Mouse (Mus musculus) small intestine, adult 2 months (tissue): Measurements from ENCODE around the gene Acad8. TPM values are rescaled to one million over a fixed set of nuclear protein-coding genes. Genes with fewer than 3 reads are reported as not detected.
A peak's percentile ranks its signal among the peaks of the same experiment; 100 is the strongest.

Source experiments
- H3K27ac ChIP-seq: fragments of 200-500 bp; 2 replicates; pipeline ENCODE4 v1.5.1; 2012; ENCODE audit warnings: low read depth, low read length, control low read depth, inconsistent platforms; ENCODE audit not compliant: insufficient read depth
- H3K27me3 ChIP-seq: fragments of 200-500 bp; 2 replicates; pipeline ENCODE4 v1.6.1; 2012; ENCODE audit warnings: mild to moderate bottlenecking, moderate library complexity, low read length, inconsistent platforms; ENCODE audit not compliant: control insufficient read depth, insufficient read depth
- H3K36me3 ChIP-seq: fragments of 200-500 bp; 2 replicates; pipeline ENCODE4 v1.6.1; 2012; ENCODE audit warnings: mild to moderate bottlenecking, low read length, control low read depth, inconsistent platforms; ENCODE audit not compliant: control insufficient read depth, insufficient read depth
- H3K4me1 ChIP-seq: fragments of 200-500 bp; 2 replicates; pipeline ENCODE4 v1.6.1; 2012; ENCODE audit warnings: low read length, inconsistent platforms, mixed read lengths; ENCODE audit not compliant: control insufficient read depth, insufficient read depth, insufficient read length
- H3K4me3 ChIP-seq: fragments of 200-500 bp; 2 replicates; pipeline ENCODE4 v1.5.1; 2012; ENCODE audit warnings: low read depth, mild to moderate bottlenecking, control low read depth, inconsistent platforms, low read length, moderate library complexity
- CTCF ChIP-seq: fragments of 200-500 bp; IDR thresholded peaks from 2 replicates; pipeline ENCODE4 v1.5.1; 2012; ENCODE audit warnings: low read depth, mild to moderate bottlenecking, control low read depth, inconsistent platforms, low read length, moderate library complexity, mixed read lengths; ENCODE audit not compliant: insufficient replicate concordance, insufficient read length; ENCODE audit errors: extremely low read depth
- POLR2A ChIP-seq: fragments of 200-500 bp; IDR thresholded peaks from 2 replicates; pipeline ENCODE4 v1.6.1; 2012; ENCODE audit warnings: low read depth, mild to moderate bottlenecking, control low read depth, inconsistent platforms, low read length, moderate library complexity
- WGBS: fragments of 180-500 bp; shearing (Covaris S2); methylation state at CpG from one replicate; pipeline ENCODE4 v1.1.7; 2018; 5-methylcytosine and 5-hydroxymethylcytosine counted together
- polyA plus RNA-seq: library from polyadenylated mRNA; depleted of rRNA; stranded (reverse); fragments of >200 nt; gene quantifications from 2 replicates; pipeline ENCODE4 v1.2.3, GENCODE M21; 2012; rRNA removed

Gene Acad8
- polyA plus RNA-seq = 6.1 and 7.4 TPM in 2 replicates

- TF ChIP-seq CTCF (no peak), POLR2A (peak; percentile 42; the same call in 1 of the 2 replicates)
- Histone ChIP-seq H3K4me1 (peaks cover 3% of the 10 kb centered on the region; the same call in 1 of the 2 replicates), H3K4me3 (peak within 1 kb of the TSS; percentile 92), H3K27ac (peak within 1 kb of the TSS; percentile 14; the same call in 1 of the 2 replicates), H3K27me3 (no peaks in the 10 kb centered on the region), H3K36me3 (peaks cover 8% of the 10 kb centered on the region)
- under 1% methylated on average over 35 of the region's 35 CpGs for WGBS
Measured at GRCm38 (mm10) chr9:26999461-27000395, at the start of gene Acad8, which contains the start of gene Thyn1. TSS of gene Acad8 (minus strand) at chr9:26999566. TSS of gene Thyn1 (plus strand) at chr9:26999710.

GRCm38 (mm10) chr9:27043892-27044291 is 44.5 kb upstream of the Acad8 start:
- H3K27ac ChIP-seq = no peak overlapping the region
- no peaks in the 10 kb centered on the region for H3K27me3 ChIP-seq
- WGBS = 81% methylated on average over 5 of the region's 5 CpGs
- no peak overlapping the region for H3K4me3 ChIP-seq
- H3K4me1 ChIP-seq = no peaks in the 10 kb centered on the region
- H3K36me3 ChIP-seq = peaks cover 39% of the 10 kb centered on the region
- TF ChIP-seq CTCF (no peak), POLR2A (no peak)

- WGBS = 1% methylated on average over 17 of the region's 17 CpGs
Measured at GRCm38 (mm10) chr9:27030763-27031100, 31.4 kb upstream of the Acad8 start.

GRCm38 (mm10) chr9:27029828-27030762 is 30.7 kb upstream of the Acad8 start, which contains the start of the genes Vps26b and Ncapd3:
TSS of gene Vps26b (minus strand) at chr9:27030065.
TSS of gene Ncapd3 (plus strand) at chr9:27030175.
- Histone ChIP-seq H3K4me1 (peaks cover 10% of the 10 kb centered on the region), H3K36me3 (no peaks in the 10 kb centered on the region), H3K4me3 (peak within 1 kb of the TSS; percentile 81), H3K27me3 (no peaks in the 10 kb centered on the region), H3K27ac (peak within 1 kb of the TSS; percentile 95)
- under 1% methylated on average over 80 of the region's 80 CpGs for WGBS
- peak; percentile 37; the same call in 1 of the 2 replicates for TF ChIP-seq CTCF
- peak; percentile 47; the same call in 1 of the 2 replicates for TF ChIP-seq POLR2A

More at GRCm38 (mm10) chr9:27030763-27031100, 31.4 kb upstream of the Acad8 start:
- H3K36me3 ChIP-seq = no peaks in the 10 kb centered on the region
- peak overlapping the region; percentile 81 for H3K4me3 ChIP-seq
- no peaks in the 10 kb centered on the region for H3K27me3 ChIP-seq
- TF ChIP-seq POLR2A (no peak), CTCF (no peak)
- peaks cover 10% of the 10 kb centered on the region for H3K4me1 ChIP-seq
- H3K27ac ChIP-seq = no peak overlapping the region

- H3K4me3 ChIP-seq = peak overlapping the region; percentile 81
- H3K36me3 ChIP-seq = no peaks in the 10 kb centered on the region
- TF ChIP-seq CTCF (peak; percentile 40; the same call in 1 of the 2 replicates), POLR2A (no peak; the same call in 1 of the 2 replicates)
- H3K27me3 ChIP-seq = no peaks in the 10 kb centered on the region
- peaks cover 10% of the 10 kb centered on the region for H3K4me1 ChIP-seq
- under 1% methylated on average over 52 of the region's 52 CpGs for WGBS
- H3K27ac ChIP-seq = peak overlapping the region; percentile 46
Measured at GRCm38 (mm10) chr9:27029022-27029827, 29.9 kb upstream of the Acad8 start.

- Histone ChIP-seq H3K4me1 (peaks cover 10% of the 10 kb centered on the region), H3K27me3 (no peaks in the 10 kb centered on the region)
- WGBS = 45% methylated on average over 1 of the region's 1 CpGs
Measured at GRCm38 (mm10) chr9:27026708-27027107, 27.3 kb upstream of the Acad8 start.

More at GRCm38 (mm10) chr9:27026708-27027107, 27.3 kb upstream of the Acad8 start:
- H3K4me3 ChIP-seq = no peak overlapping the region
- TF ChIP-seq POLR2A = no peak
- TF ChIP-seq CTCF = no peak
- H3K27ac ChIP-seq = no peak overlapping the region
- no peaks in the 10 kb centered on the region; the same call in 1 of the 2 replicates for H3K36me3 ChIP-seq
